Mouse (Mus musculus): ENCODE results near the gene Serpina3b. TPM values are rescaled to one million over a fixed set of nuclear protein-coding genes. Genes with fewer than 3 reads are reported as not detected.

Serpina3b gene
- polyA plus RNA-seq, 1 experiment from 2014 or later: not detected

DNA sequence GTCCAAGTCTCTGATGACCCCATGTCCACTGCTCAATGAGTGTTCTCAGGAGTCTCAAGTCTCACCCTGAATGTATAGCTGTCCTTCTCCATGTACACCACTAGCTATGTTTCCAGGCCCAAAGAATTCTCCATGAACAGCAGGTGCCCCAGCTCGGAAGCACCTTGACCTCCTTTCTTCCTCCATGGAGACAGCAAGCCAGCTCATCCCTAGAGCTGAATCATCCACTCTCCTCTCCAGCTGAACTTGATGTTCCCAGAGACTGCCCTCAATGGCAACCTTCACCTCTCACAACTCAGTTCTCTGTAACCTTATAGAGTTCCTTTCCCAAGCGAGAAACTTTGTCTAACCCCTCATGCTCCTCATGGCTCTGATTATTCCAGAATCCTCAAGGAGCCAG, 17.8 kb downstream of the Serpina3b start:
- no peak for ATAC-seq (ENCODE audit: insufficient number of reproducible peaks, low FRiP score, low TSS enrichment, low read depth)
- Histone ChIP-seq H3K27ac (replicated peaks; ENCODE audit: low read depth, low read length) (no peak overlapping the region), H3K36me3 (ENCODE audit: control insufficient read depth, insufficient read depth, low read length) (no peaks in the 10 kb centered on the region), H3K27me3 (ENCODE audit: control insufficient read depth, insufficient read depth, low read length) (no peaks in the 10 kb centered on the region), H3K9me3 (ENCODE audit: control insufficient read depth, low read length) (no peaks in the 10 kb centered on the region), H3K4me1 (ENCODE audit: control insufficient read depth, insufficient read depth, low read length) (no peaks in the 10 kb centered on the region), H3K4me3 (ENCODE audit: low read depth, low read length) (no peak overlapping the region), H3K4me2 (ENCODE audit: low read depth, severe bottlenecking) (no peak overlapping the region), H3K9ac (ENCODE audit: low read length) (no peak overlapping the region)
- DNase-seq (ENCODE audit: low spot score): peak; percentile 9
- WGBS: 85% methylated on average over 2 of the region's 2 CpGs

DNA sequence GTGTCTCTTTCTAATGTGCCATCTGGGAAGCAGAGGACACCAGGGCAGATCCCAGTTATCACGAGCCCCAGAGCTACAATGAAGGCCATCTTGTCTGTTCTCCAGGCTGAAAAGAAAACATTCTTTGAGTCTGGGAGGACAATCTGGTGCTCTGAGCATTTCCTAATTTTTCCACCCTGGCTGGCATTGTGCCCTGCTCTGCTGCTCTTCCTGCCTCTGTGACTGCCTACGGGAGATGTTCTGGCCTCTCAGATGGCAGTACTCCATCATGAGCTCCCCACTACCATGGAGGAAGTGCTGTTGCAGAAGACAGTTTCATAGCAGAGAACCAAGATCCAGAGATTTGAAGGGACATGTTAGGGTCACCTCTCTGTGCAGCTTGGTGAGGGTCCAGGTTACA, 24.2 kb downstream of the Serpina3b start:
- ATAC-seq (ENCODE audit: insufficient number of reproducible peaks, low FRiP score, low TSS enrichment, low read depth) (no peak), DNase-seq (ENCODE audit: low spot score) (no peak)
- no peak overlapping the region for H3K27ac ChIP-seq (replicated peaks; ENCODE audit: low read depth, low read length)
- WGBS: 86% methylated on average over 2 of the region's 2 CpGs
- no peaks in the 10 kb centered on the region for H3K27me3 ChIP-seq (ENCODE audit: control insufficient read depth, insufficient read depth, low read length)
- H3K36me3 ChIP-seq (ENCODE audit: control insufficient read depth, insufficient read depth, low read length): no peaks in the 10 kb centered on the region
- no peaks in the 10 kb centered on the region for H3K4me1 ChIP-seq (ENCODE audit: control insufficient read depth, insufficient read depth, low read length)
- H3K4me2 ChIP-seq (ENCODE audit: low read depth, severe bottlenecking): no peak overlapping the region
- H3K9me3 ChIP-seq (ENCODE audit: control insufficient read depth, low read length): no peaks in the 10 kb centered on the region
- H3K4me3 ChIP-seq (ENCODE audit: low read depth, low read length): no peak overlapping the region
- H3K9ac ChIP-seq (ENCODE audit: low read length): no peak overlapping the region

DNA sequence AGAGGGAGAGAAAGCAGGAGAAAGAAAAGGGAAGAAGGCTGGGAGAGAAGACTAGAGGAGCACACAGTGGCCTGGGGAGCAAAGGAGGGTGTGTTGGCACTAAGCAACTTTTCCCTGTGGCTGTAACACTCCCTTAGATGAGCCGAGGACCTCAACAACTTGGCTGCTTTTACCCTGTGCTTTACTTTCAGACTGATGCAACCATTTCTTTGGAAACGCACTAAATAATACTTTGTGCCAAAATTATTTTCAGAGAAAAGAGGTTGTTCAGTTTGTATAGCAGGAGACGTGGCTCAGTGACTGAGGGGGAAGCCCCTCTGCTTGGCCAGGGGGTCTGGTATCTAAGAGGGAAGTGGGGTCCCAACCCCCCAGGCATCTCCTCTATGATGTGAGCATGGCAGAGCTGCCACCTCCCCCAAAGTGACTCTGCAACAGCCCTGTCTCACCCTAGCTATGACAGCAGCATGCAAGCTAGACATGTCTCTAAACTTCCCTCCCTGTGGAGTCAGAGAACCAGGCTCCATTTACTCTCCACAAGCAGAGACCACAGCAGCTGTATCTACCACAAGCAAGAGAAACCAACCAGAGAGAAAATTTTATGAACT, 25.3 kb downstream of the Serpina3b start:
- DNase-seq (ENCODE audit: low spot score): peak; percentile 10
- Histone ChIP-seq H3K36me3 (ENCODE audit: control insufficient read depth, insufficient read depth, low read length) (no peaks in the 10 kb centered on the region), H3K27ac (replicated peaks; ENCODE audit: low read depth, low read length) (no peak overlapping the region), H3K4me3 (ENCODE audit: low read depth, low read length) (no peak overlapping the region), H3K4me1 (ENCODE audit: control insufficient read depth, insufficient read depth, low read length) (no peaks in the 10 kb centered on the region), H3K27me3 (ENCODE audit: control insufficient read depth, insufficient read depth, low read length) (no peaks in the 10 kb centered on the region), H3K9me3 (ENCODE audit: control insufficient read depth, low read length) (no peaks in the 10 kb centered on the region), H3K9ac (ENCODE audit: low read length) (no peak overlapping the region), H3K4me2 (ENCODE audit: low read depth, severe bottlenecking) (no peak overlapping the region)
- ATAC-seq (ENCODE audit: insufficient number of reproducible peaks, low FRiP score, low TSS enrichment, low read depth): no peak
- 88% methylated on average over 3 of the region's 3 CpGs for WGBS

DNA sequence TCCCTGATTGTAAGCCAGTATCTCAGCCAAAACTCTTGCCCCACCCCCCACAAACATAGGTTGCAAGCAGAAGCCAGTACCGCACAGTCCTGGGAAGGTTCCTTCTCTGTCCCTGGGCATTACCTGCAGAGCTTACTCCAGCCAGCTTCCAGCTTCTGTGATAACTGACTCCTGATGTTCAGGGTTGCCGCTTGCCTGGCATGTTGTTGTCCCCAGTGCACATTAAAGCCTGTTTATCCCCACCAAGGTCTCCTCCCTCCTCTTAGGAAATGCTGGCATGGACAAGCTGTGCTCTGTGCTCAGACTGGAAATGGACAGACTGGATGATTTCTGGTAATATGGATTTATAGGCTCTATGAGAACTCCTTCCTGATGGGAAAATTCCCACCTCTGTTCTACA, 25.9 kb downstream of the Serpina3b start, which contains the start of gene Serpina3c:
Gene Serpina3c, minus strand, starts transcription at position 215 of the 400 bp plus-strand sequence.
- H3K27ac ChIP-seq (replicated peaks; ENCODE audit: low read depth, low read length): no peak within 1 kb of the TSS
- no peak within 1 kb of the TSS for H3K4me2 ChIP-seq (ENCODE audit: low read depth, severe bottlenecking)
- H3K36me3 ChIP-seq (ENCODE audit: control insufficient read depth, insufficient read depth, low read length): no peaks in the 10 kb centered on the region
- no peak within 1 kb of the TSS for H3K4me3 ChIP-seq (ENCODE audit: low read depth, low read length)
- ATAC-seq (ENCODE audit: insufficient number of reproducible peaks, low FRiP score, low TSS enrichment, low read depth) (no peak), DNase-seq (ENCODE audit: low spot score) (peak; percentile 11)
- H3K9ac ChIP-seq (ENCODE audit: low read length): no peak within 1 kb of the TSS
- WGBS: 91% methylated on average over 2 of the region's 2 CpGs
- no peaks in the 10 kb centered on the region for H3K4me1 ChIP-seq (ENCODE audit: control insufficient read depth, insufficient read depth, low read length)
- no peaks in the 10 kb centered on the region for H3K27me3 ChIP-seq (ENCODE audit: control insufficient read depth, insufficient read depth, low read length)
- no peaks in the 10 kb centered on the region for H3K9me3 ChIP-seq (ENCODE audit: control insufficient read depth, low read length)

DNA sequence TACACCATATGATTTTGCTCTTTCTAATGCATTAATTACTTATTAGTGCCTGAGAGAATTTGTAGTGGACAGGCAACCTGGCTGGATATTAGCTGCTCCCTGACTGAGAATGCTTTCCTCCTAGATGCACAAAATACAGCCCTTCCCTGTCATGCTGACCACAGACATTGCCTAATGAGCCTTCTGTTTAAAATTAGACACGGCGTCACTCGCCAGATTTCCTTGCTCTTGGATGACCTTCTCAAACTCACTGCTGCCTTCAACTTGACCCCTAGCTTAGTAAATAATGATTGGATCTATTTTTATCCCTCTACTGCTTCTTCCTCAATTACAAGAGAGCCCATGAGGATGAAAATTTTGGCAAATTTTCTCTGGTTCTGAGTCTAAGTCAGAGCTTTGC, 47.0 kb downstream of the Serpina3b start:
- Histone ChIP-seq H3K27ac (replicated peaks; ENCODE audit: low read depth, low read length) (no peak overlapping the region), H3K36me3 (ENCODE audit: control insufficient read depth, insufficient read depth, low read length) (no peaks in the 10 kb centered on the region), H3K4me1 (ENCODE audit: control insufficient read depth, insufficient read depth, low read length) (no peaks in the 10 kb centered on the region), H3K9me3 (ENCODE audit: control insufficient read depth, low read length) (no peaks in the 10 kb centered on the region), H3K4me3 (ENCODE audit: low read depth, low read length) (no peak overlapping the region), H3K27me3 (ENCODE audit: control insufficient read depth, insufficient read depth, low read length) (no peaks in the 10 kb centered on the region), H3K9ac (ENCODE audit: low read length) (no peak overlapping the region), H3K4me2 (ENCODE audit: low read depth, severe bottlenecking) (no peak overlapping the region)
- 57% methylated on average over 3 of the region's 3 CpGs for WGBS
- DNase-seq (ENCODE audit: low spot score) (peak; percentile 7), ATAC-seq (ENCODE audit: insufficient number of reproducible peaks, low FRiP score, low TSS enrichment, low read depth) (no peak)

DNA sequence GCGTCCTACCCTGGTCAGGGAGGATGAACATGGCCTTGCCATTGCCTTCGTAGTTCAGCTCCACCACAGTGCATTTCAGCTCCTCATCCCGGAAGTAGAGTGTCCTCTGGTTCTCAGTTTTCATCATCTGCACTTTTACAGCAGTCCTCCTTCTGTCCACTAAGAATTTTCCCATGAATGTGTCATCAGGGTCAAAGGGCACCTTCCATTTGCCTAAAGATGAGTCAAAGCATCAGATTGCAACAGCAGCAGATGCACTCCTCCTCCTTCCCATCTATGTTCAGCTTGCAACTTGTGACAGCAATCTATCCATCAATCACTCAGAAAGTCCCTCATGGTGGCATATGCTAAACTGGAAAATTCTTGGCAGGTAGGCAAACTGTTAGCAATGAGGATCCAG, 47.8 kb downstream of the Serpina3b start:
- ATAC-seq (ENCODE audit: insufficient number of reproducible peaks, low FRiP score, low TSS enrichment, low read depth): no peak

DNA sequence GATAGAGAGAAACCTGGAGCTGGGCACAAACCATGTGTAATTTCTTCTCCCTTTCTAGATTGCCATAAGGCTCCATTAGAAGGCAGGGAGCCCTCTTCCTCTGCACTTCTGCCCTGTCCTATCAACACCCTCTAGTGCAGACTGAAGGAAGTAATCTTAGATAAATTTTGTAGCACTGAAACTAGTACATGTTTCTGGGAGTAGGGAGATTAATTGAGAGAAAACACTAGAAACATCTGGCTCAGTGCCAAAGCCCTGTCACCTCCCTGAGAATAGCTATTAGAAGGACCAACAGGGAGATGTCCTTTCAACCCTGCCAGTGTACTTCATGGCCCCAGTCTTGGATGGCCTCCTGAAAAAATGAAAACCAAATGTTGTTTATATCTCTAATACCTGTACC, 50.8 kb downstream of the Serpina3b start:
- DNase-seq (ENCODE audit: low spot score) (no peak), ATAC-seq (ENCODE audit: insufficient number of reproducible peaks, low FRiP score, low TSS enrichment, low read depth) (no peak)
- no peaks in the 10 kb centered on the region for H3K27me3 ChIP-seq (ENCODE audit: control insufficient read depth, insufficient read depth, low read length)

More for the DNA sequence above, 47.8 kb downstream of the Serpina3b start:
- 82% methylated on average over 3 of the region's 3 CpGs for WGBS
- Histone ChIP-seq H3K4me3 (ENCODE audit: low read depth, low read length) (no peak overlapping the region), H3K27me3 (ENCODE audit: control insufficient read depth, insufficient read depth, low read length) (no peaks in the 10 kb centered on the region), H3K36me3 (ENCODE audit: control insufficient read depth, insufficient read depth, low read length) (no peaks in the 10 kb centered on the region), H3K4me1 (ENCODE audit: control insufficient read depth, insufficient read depth, low read length) (no peaks in the 10 kb centered on the region), H3K9ac (ENCODE audit: low read length) (no peak overlapping the region), H3K9me3 (ENCODE audit: control insufficient read depth, low read length) (no peaks in the 10 kb centered on the region), H3K4me2 (ENCODE audit: low read depth, severe bottlenecking) (no peak overlapping the region), H3K27ac (replicated peaks; ENCODE audit: low read depth, low read length) (no peak overlapping the region)
- DNase-seq (ENCODE audit: low spot score): no peak

DNA sequence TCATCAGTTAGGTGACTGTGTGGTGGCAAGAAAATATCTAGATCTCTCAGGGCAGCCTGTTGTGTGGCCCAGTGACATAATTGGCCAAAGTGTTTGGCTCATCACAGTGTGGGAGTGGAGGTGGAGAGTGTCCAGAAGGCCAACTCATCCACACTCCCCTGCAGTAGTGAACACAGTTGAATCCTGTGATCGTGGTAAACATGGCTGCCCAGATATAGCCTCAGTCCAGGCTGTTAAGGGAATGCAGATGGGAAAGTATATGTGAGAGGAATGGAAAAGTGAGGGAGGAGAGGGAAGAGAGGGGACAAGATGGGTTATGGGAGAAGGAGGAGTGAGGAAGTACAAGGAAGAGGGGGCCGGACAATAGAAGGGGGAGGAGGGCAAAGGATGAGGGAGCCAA, 51.2 kb downstream of the Serpina3b start:
- Histone ChIP-seq H3K36me3 (ENCODE audit: control insufficient read depth, insufficient read depth, low read length) (no peaks in the 10 kb centered on the region), H3K27me3 (ENCODE audit: control insufficient read depth, insufficient read depth, low read length) (no peaks in the 10 kb centered on the region), H3K9ac (ENCODE audit: low read length) (no peak overlapping the region), H3K4me3 (ENCODE audit: low read depth, low read length) (no peak overlapping the region), H3K27ac (replicated peaks; ENCODE audit: low read depth, low read length) (no peak overlapping the region), H3K4me1 (ENCODE audit: control insufficient read depth, insufficient read depth, low read length) (no peaks in the 10 kb centered on the region), H3K4me2 (ENCODE audit: low read depth, severe bottlenecking) (no peak overlapping the region), H3K9me3 (ENCODE audit: control insufficient read depth, low read length) (no peaks in the 10 kb centered on the region)
- no peak for ATAC-seq (ENCODE audit: insufficient number of reproducible peaks, low FRiP score, low TSS enrichment, low read depth)
- no peak for DNase-seq (ENCODE audit: low spot score)
- WGBS: 86% methylated on average over 2 of the region's 2 CpGs

More for the DNA sequence above, 50.8 kb downstream of the Serpina3b start:
- Histone ChIP-seq H3K4me1 (ENCODE audit: control insufficient read depth, insufficient read depth, low read length) (no peaks in the 10 kb centered on the region), H3K4me3 (ENCODE audit: low read depth, low read length) (no peak overlapping the region), H3K9me3 (ENCODE audit: control insufficient read depth, low read length) (no peaks in the 10 kb centered on the region), H3K27ac (replicated peaks; ENCODE audit: low read depth, low read length) (no peak overlapping the region), H3K36me3 (ENCODE audit: control insufficient read depth, insufficient read depth, low read length) (no peaks in the 10 kb centered on the region), H3K9ac (ENCODE audit: low read length) (no peak overlapping the region), H3K4me2 (ENCODE audit: low read depth, severe bottlenecking) (no peak overlapping the region)

DNA sequence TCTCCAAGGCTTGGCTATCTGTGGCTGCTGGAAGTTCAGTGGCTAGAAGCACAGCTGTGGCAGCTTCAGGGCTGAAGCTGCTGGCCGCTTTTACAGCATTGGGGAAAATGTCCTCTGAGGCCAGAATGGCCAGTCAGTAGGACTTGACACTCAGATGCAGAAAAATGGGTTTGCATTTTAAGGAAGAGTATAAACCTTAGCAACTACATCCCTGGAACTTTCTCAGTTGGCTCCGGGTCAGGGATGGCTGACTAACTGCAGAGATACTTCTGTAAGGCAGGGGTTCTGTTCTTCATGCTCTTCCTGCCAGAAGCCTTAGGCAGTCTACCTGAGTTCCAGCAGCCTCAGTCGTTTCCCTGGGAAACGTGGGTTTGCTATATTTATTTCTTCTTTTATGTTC, 57.2 kb downstream of the Serpina3b start:
- Histone ChIP-seq H3K4me1 (ENCODE audit: control insufficient read depth, insufficient read depth, low read length) (no peaks in the 10 kb centered on the region), H3K4me3 (ENCODE audit: low read depth, low read length) (no peak overlapping the region), H3K36me3 (ENCODE audit: control insufficient read depth, insufficient read depth, low read length) (no peaks in the 10 kb centered on the region), H3K9ac (ENCODE audit: low read length) (no peak overlapping the region), H3K9me3 (ENCODE audit: control insufficient read depth, low read length) (no peaks in the 10 kb centered on the region), H3K27ac (replicated peaks; ENCODE audit: low read depth, low read length) (no peak overlapping the region), H3K27me3 (ENCODE audit: control insufficient read depth, insufficient read depth, low read length) (no peaks in the 10 kb centered on the region), H3K4me2 (ENCODE audit: low read depth, severe bottlenecking) (no peak overlapping the region)
- peak; percentile 12 for DNase-seq (ENCODE audit: low spot score)
- ATAC-seq (ENCODE audit: insufficient number of reproducible peaks, low FRiP score, low TSS enrichment, low read depth): no peak
- 76% methylated on average over 4 of the region's 4 CpGs for WGBS
